Mouse (Mus musculus) heart, adult 2 months (tissue): ENCODE data around the gene Srsf11.

ENCODE experiments used
- CTCF ChIP-seq: fragments of 200-600 bp; IDR thresholded peaks from 2 replicates; pipeline ENCODE4 v1.8.1; 2022; ENCODE audit warnings: antibody characterized with exemption, mild to moderate bottlenecking, moderate library complexity
- EP300 ChIP-seq: fragments of 200-500 bp; IDR thresholded peaks from 2 replicates; pipeline ENCODE4 v1.6.1; 2011; ENCODE audit warnings: low read depth, low read length, control low read depth; ENCODE audit not compliant: insufficient read depth
- POLR2A ChIP-seq: fragments of 200-500 bp; IDR thresholded peaks from 2 replicates; pipeline ENCODE4 v1.6.1; 2011; ENCODE audit warnings: mild to moderate bottlenecking, low read depth, low read length, control low read depth; ENCODE audit not compliant: insufficient read depth

DNA sequence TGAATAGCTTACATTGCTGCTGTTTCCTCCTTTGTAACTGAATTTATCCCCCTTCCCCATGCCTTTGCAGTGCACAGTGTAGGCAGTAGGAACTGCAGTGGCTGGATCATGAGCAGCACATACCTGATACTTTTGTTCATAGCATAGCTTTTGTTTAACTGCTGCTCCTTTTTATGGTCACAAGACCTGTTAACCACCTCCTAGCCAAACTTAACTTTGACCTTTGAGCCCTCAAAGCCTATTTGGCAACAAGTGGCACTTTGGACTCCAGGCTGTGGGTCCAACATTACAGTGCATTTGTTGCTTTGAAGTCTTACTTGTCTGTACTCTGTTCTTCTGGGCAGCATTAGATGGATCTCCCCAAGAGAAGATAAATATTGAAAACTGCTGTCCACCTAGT, 43.1 kb downstream of the Srsf11 start:
- TF ChIP-seq CTCF (no peak), EP300 (no peak), POLR2A (no peak)
